Mouse (Mus musculus) CH12.LX (cell line): ENCODE results near the gene Dvl2. TPM values are rescaled to one million over a fixed set of nuclear protein-coding genes. Genes with fewer than 3 reads are reported as not detected.

Experiments
- DNase-seq: peaks from one replicate; pipeline ENCODE4 v3.0.0-alpha.2; 2013; ENCODE audit errors: extremely low read depth
- H3K27ac ChIP-seq: 2 replicates; pipeline ENCODE4 v1.5.1; 2012; ENCODE audit warnings: low read depth, mild to moderate bottlenecking, control low read depth, moderate library complexity; ENCODE audit not compliant: insufficient read depth
- H3K27me3 ChIP-seq: replicated peaks from 2 replicates; pipeline ENCODE3; 2012; ENCODE audit warnings: inconsistent platforms
- H3K36me3 ChIP-seq, 2 experiments: replicated peaks in 1 of 2; 2 replicates each; pipeline versions ENCODE3 to v1.6.1; 2012; ENCODE audit warnings: inconsistent platforms in 1 of 2, low read length in 1 of 2, mild to moderate bottlenecking in 1 of 2, mixed read lengths in 1 of 2, moderate library complexity in 1 of 2; ENCODE audit not compliant: control insufficient read depth in 1 of 2, insufficient read depth in 1 of 2
- H3K4me1 ChIP-seq, 2 experiments: 2 replicates each; pipeline ENCODE4 v1.6.1; 2012; ENCODE audit warnings: inconsistent platforms in 1 of 2, moderate library complexity in 1 of 2; ENCODE audit not compliant: insufficient read depth in 2 of 2, control insufficient read depth in 1 of 2
- H3K4me2 ChIP-seq: 2 replicates; pipeline ENCODE4 v1.6.1; 2012; ENCODE audit warnings: low read depth, mild to moderate bottlenecking, control low read depth; ENCODE audit not compliant: poor library complexity, insufficient read depth, severe bottlenecking
- H3K4me3 ChIP-seq, 3 experiments: fragments of 150-350 bp in 1 of 3; sonication (generic) in 1 of 3; replicated peaks in 1 of 3; 2 replicates each; pipeline versions ENCODE3 to v1.5.1; 2011 to 2012; ENCODE audit warnings: low read depth in 2 of 3, low read length in 2 of 3, mild to moderate bottlenecking in 2 of 3, moderate library complexity in 2 of 3, control low read depth in 1 of 3, improper control_type of control experiment in 1 of 3, inconsistent platforms in 1 of 3, mixed read lengths in 1 of 3; ENCODE audit not compliant: poor library complexity in 1 of 3
- H3K79me2 ChIP-seq: replicated peaks from 2 replicates; pipeline ENCODE4 v1.6.1; 2012; ENCODE audit warnings: mild to moderate bottlenecking, moderate library complexity; ENCODE audit not compliant: control insufficient read depth, poor library complexity, insufficient read depth, severe bottlenecking; ENCODE audit errors: extremely low read depth
- H3K9ac ChIP-seq: 2 replicates; pipeline ENCODE4 v1.6.1; 2012; ENCODE audit warnings: low read depth, mild to moderate bottlenecking, control low read depth, moderate library complexity; ENCODE audit not compliant: insufficient read depth
- H3K9me3 ChIP-seq: replicated peaks from 2 replicates; pipeline ENCODE3; 2012; ENCODE audit warnings: low read length, inconsistent platforms, mixed read lengths
- CHD1 ChIP-seq: IDR thresholded peaks from 2 replicates; pipeline ENCODE4 v1.6.1; 2012; ENCODE audit warnings: low read depth, low read length, improper control_type of control experiment, inconsistent platforms
- E2F4 ChIP-seq: IDR thresholded peaks from 2 replicates; pipeline ENCODE4 v1.6.1; 2011; ENCODE audit warnings: low read depth, low read length, improper control_type of control experiment; ENCODE audit not compliant: insufficient replicate concordance
- EP300 ChIP-seq: IDR thresholded peaks from 2 replicates; pipeline ENCODE4 v1.6.1; 2011; ENCODE audit warnings: low read length, improper control_type of control experiment
- GABPA ChIP-seq: IDR thresholded peaks from 2 replicates; pipeline ENCODE4 v1.6.1; 2012; ENCODE audit warnings: low read depth, low read length, improper control_type of control experiment, inconsistent platforms; ENCODE audit not compliant: insufficient replicate concordance
- IRF4 ChIP-seq: IDR thresholded peaks from 2 replicates; pipeline ENCODE4 v1.6.1; 2014; ENCODE audit warnings: low read depth, mild to moderate bottlenecking, inconsistent platforms, low read length, improper control_type of control experiment
- JUN ChIP-seq: IDR thresholded peaks from 2 replicates; pipeline ENCODE4 v1.6.1; 2011; ENCODE audit warnings: low read depth, mild to moderate bottlenecking, low read length, improper control_type of control experiment, moderate library complexity; ENCODE audit not compliant: insufficient read depth
- JUND ChIP-seq: conservative IDR thresholded peaks from 2 replicates; pipeline ENCODE4 v1.6.1; 2011; ENCODE audit warnings: low read depth, low read length, improper control_type of control experiment
- KAT2A ChIP-seq: IDR thresholded peaks from 2 replicates; pipeline ENCODE4 v1.6.1; 2012; ENCODE audit warnings: low read length, improper control_type of control experiment, inconsistent platforms; ENCODE audit not compliant: insufficient replicate concordance
- MAX ChIP-seq: IDR thresholded peaks from 2 replicates; pipeline ENCODE4 v1.6.1; 2011; ENCODE audit warnings: low read length, improper control_type of control experiment
- MAZ ChIP-seq: IDR thresholded peaks from 2 replicates; pipeline ENCODE4 v1.6.1; 2012; ENCODE audit warnings: low read depth, mild to moderate bottlenecking, inconsistent platforms, low read length, improper control_type of control experiment, moderate library complexity
- MEF2A ChIP-seq: IDR thresholded peaks from 2 replicates; pipeline ENCODE4 v1.6.1; 2014; ENCODE audit warnings: low read depth, mild to moderate bottlenecking, inconsistent platforms, low read length, improper control_type of control experiment, borderline replicate concordance
- PAX5 ChIP-seq: IDR thresholded peaks from 2 replicates; pipeline ENCODE4 v1.6.1; 2012; ENCODE audit warnings: low read length, inconsistent platforms, mixed read lengths
- POLR2AphosphoS2 ChIP-seq: IDR thresholded peaks from 2 replicates; pipeline ENCODE4 v1.6.1; 2011; ENCODE audit warnings: low read depth, low read length, improper control_type of control experiment
- RAD21 ChIP-seq: IDR thresholded peaks from 2 replicates; pipeline ENCODE4 v1.6.1; 2011; ENCODE audit warnings: low read depth, mild to moderate bottlenecking, low read length, improper control_type of control experiment, moderate library complexity
- SIN3A ChIP-seq: IDR thresholded peaks from 2 replicates; pipeline ENCODE4 v1.6.1; 2012; ENCODE audit warnings: low read length, improper control_type of control experiment, inconsistent platforms
- SMC3 ChIP-seq: IDR thresholded peaks from 2 replicates; pipeline ENCODE4 v1.6.1; 2011; ENCODE audit warnings: low read depth, low read length, improper control_type of control experiment
- TBP ChIP-seq: conservative IDR thresholded peaks from 2 replicates; pipeline ENCODE4 v1.6.1; 2011; ENCODE audit warnings: low read depth, low read length, improper control_type of control experiment
- USF1 ChIP-seq: IDR thresholded peaks from 2 replicates; pipeline ENCODE4 v1.6.1; 2014; ENCODE audit warnings: low read depth, mild to moderate bottlenecking, inconsistent platforms, low read length, improper control_type of control experiment
- ZNF384 ChIP-seq: IDR thresholded peaks from 2 replicates; pipeline ENCODE4 v1.6.1; 2012; ENCODE audit warnings: low read depth, low read length, improper control_type of control experiment, inconsistent platforms
- dilution Hi-C: fragments of 300-500 bp; cut with MboI; formaldehyde crosslinking; loops from 2 replicates; pipeline ENCODE4 v1.14.3; 2020; ENCODE audit warnings: low sequenced_read_pairs; ENCODE audit not compliant: extremely low pct_unique_long_range_greater_than_20kb, extremely low pct_ligation_motif_present
- in situ Hi-C: fragments of 300-500 bp; cut with MboI; formaldehyde crosslinking; loops from 3 replicates; pipeline ENCODE4 v1.14.3; 2019; ENCODE audit warnings: low sequenced_read_pairs, low pct_ligation_motif_present, low pct_unique_long_range_greater_than_20kb, mixed read lengths
- polyA plus RNA-seq: library from polyadenylated mRNA; unstranded; fragments of >175 nt; gene quantifications from 2 replicates; pipeline ENCODE4 v1.2.1, GENCODE M21; 2012; ENCODE audit warnings: low read depth; ENCODE audit not compliant: insufficient read length
- total RNA-seq, 2 experiments: library from RNA; depleted of rRNA; stranded (reverse); fragments of 300-350 nt in 1 of 2; fragments of >200 nt in 1 of 2; gene quantifications; 2 replicates each; pipeline ENCODE4 v1.2.3; 2012 to 2014

Dvl2 gene
- total and polyA plus RNA-seq, 3 experiments, result 15.1 to 30.6 (median 27.1) TPM

DNA sequence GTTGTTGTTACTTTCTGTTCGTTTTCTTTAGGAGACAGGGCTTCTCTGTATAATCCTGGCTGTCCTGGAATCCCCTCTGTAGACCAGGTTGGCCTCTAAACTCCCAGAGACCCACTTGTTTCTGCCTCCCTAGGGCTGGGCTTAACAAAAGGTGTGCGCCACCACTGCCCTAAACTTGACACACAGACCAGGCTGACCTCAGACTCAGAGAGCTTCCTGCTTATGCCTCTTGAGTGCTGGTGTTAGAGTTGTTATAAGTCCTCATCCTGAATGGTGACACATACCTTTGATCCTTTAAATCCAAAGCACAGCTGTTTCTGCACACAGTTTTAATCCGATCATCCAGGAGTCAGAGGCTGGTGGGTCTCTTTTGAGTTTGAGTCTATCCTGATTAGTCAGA lies 7.5 kb upstream of the Dvl2 start:
- H3K27me3 ChIP-seq, result no peaks in the 10 kb centered on the region
- H3K4me1 ChIP-seq, result peaks cover 8 to 34% of the 10 kb centered on the region in 2 experiments; a peak in 3 of 4 replicates
- peaks cover 41 to 50% of the 10 kb centered on the region in 2 experiments for H3K36me3 ChIP-seq
- TF ChIP-seq RAD21 (no peak), CHD1 (no peak)
- TF ChIP-seq, all 38 proteins: peak for 0
- dilution Hi-C loops (no loop called here), in situ Hi-C loops (no loop called here)
- Histone ChIP-seq H3K4me3 (no peak overlapping the region), H3K27ac (no peak overlapping the region), H3K9me3 (no peaks in the 10 kb centered on the region), H3K4me2 (peak overlapping the region; percentile 96; the same call in 1 of the 2 replicates), H3K9ac (no peak overlapping the region), H3K79me2 (peaks cover 43% of the 10 kb centered on the region)
- no peak for DNase-seq

- DNase-seq, result no peak
- peaks cover 11 to 50% of the 10 kb centered on the region in 2 experiments; a peak in 3 of 4 replicates for H3K4me1 ChIP-seq
- dilution Hi-C loops (no loop called here), in situ Hi-C loops (no loop called here)
- H3K27ac ChIP-seq, result no peak overlapping the region
- peak overlapping the region; percentile 71 for H3K4me2 ChIP-seq
- no peaks in the 10 kb centered on the region for H3K9me3 ChIP-seq
- H3K27me3 ChIP-seq, result no peaks in the 10 kb centered on the region
- H3K79me2 ChIP-seq, result peaks cover 50% of the 10 kb centered on the region
- TF ChIP-seq KAT2A (no peak), IRF4 (no peak), GABPA (no peak), EP300 (no peak), MAX (no peak), MEF2A (no peak), ZNF384 (no peak), USF1 (no peak), POLR2AphosphoS2 (no peak), JUND (no peak), SMC3 (no peak), JUN (no peak), MAZ (no peak), TBP (no peak), SIN3A (no peak), RAD21 (no peak), PAX5 (no peak), E2F4 (no peak)
- H3K9ac ChIP-seq, result peak overlapping the region; percentile 18; the same call in 1 of the 2 replicates
- peak overlapping the region in 2 of 3 experiments; percentile 91 to 99 for H3K4me3 ChIP-seq
- peaks cover 43 to 50% of the 10 kb centered on the region in 2 experiments for H3K36me3 ChIP-seq
Observed at GRCm38 (mm10) chr11:69994401-69995090, 5.8 kb upstream of the Dvl2 start.
